ENCODE assay signal across 16 mouse cellular contexts in genomic region chr6:83928225-83928624, GRCm38 (mm10).
DNase-seq lines count a peak whose midpoint lies in the region; ATAC-seq and TF ChIP-seq lines count a peak whose summit lies in the region.
"Had no signal": no experiment of that assay in that cellular context is flagged by ENCODE, and none has a peak within 500 bp of the region (broad histone marks: within the 10 kb centered on the region; RNA-seq: fewer than 3 reads in every experiment).

No protein-coding gene starts in this region.

- no peak overlapping the region for H3K4me2 ChIP-seq in lung, embryonic 14.5 days
- H3K4me2 ChIP-seq in myocyte (ENCODE audit: low read depth): no peak overlapping the region
- H3K4me2 ChIP-seq in liver, embryonic 12.5 days: no peak overlapping the region
- H3K4me2 ChIP-seq: intestine, embryonic 15.5 days; lung, embryonic 15.5 days; midbrain, embryonic 15.5 days had no signal

- no peak for TF ChIP-seq CTCF in lung, embryonic 14.5 days (IDR thresholded peaks at IDR 0.05; ENCODE audit: low read depth)

- DNase-seq in adrenal gland, postnatal 14 days: peak; percentile 22
- no peak for DNase-seq in adrenal gland, adult 8-10 months
- peak; percentile 74 for DNase-seq in lung, embryonic 14.5 days
- no peak for DNase-seq in lung, adult 18-20 months
- peak; percentile 63 for DNase-seq in adipocyte (ENCODE audit: low spot score)
- DNase-seq in cerebellum, adult 9-11 months: no peak
- DNase-seq: adrenal gland, adult 2 months; cerebellum, adult 11-12 months; heart, postnatal 4 days; spleen, adult 18-20 months had no signal

- no peak overlapping the region for H3K9ac ChIP-seq in lung, embryonic 14.5 days
- H3K9ac ChIP-seq in liver, embryonic 12.5 days: no peak overlapping the region
- H3K9ac ChIP-seq: intestine, embryonic 15.5 days; lung, embryonic 15.5 days; midbrain, embryonic 15.5 days had no signal

- peaks cover 25% of the 10 kb centered on the region for H3K36me3 ChIP-seq in lung, embryonic 14.5 days (ENCODE audit: insufficient read depth)
- H3K36me3 ChIP-seq in myocyte (ENCODE audit: control insufficient read depth, insufficient read depth): peaks cover 17% of the 10 kb centered on the region
- H3K36me3 ChIP-seq in liver, embryonic 12.5 days: peaks cover 21% of the 10 kb centered on the region
- H3K36me3 ChIP-seq: intestine, embryonic 15.5 days; midbrain, embryonic 15.5 days had no signal

- H3K4me3 ChIP-seq in lung, embryonic 14.5 days (ENCODE audit: low read depth, low read length): no peak overlapping the region
- H3K4me3 ChIP-seq in myocyte: no peak overlapping the region
- no peak overlapping the region for H3K4me3 ChIP-seq in liver, embryonic 12.5 days
- H3K4me3 ChIP-seq: forebrain, embryonic 10.5 days; intestine, embryonic 15.5 days; lung, embryonic 15.5 days; midbrain, embryonic 15.5 days had no signal

- no peaks in the 10 kb centered on the region for H3K27me3 ChIP-seq in lung, embryonic 14.5 days (ENCODE audit: insufficient read depth, low read length)
- H3K27me3 ChIP-seq in myocyte (ENCODE audit: control insufficient read depth, insufficient read depth, insufficient read length): no peaks in the 10 kb centered on the region
- no peaks in the 10 kb centered on the region for H3K27me3 ChIP-seq in liver, embryonic 12.5 days (replicated peaks)
- H3K27me3 ChIP-seq: intestine, embryonic 15.5 days; lung, embryonic 15.5 days; midbrain, embryonic 15.5 days had no signal

- no peak overlapping the region for H3K27ac ChIP-seq in lung, embryonic 14.5 days (ENCODE audit: low read depth)
- H3K27ac ChIP-seq in liver, embryonic 12.5 days: no peak overlapping the region
- H3K27ac ChIP-seq: forebrain, embryonic 10.5 days; intestine, embryonic 15.5 days; lung, embryonic 15.5 days; midbrain, embryonic 15.5 days had no signal

- no peak for TF ChIP-seq POLR2A in myocyte (IDR thresholded peaks at IDR 0.05; ENCODE audit: insufficient read length, low read depth)

- WGBS in lung, embryonic 14.5 days: 48% methylated on average over 2 of the region's 2 CpGs
- WGBS in liver, embryonic 12.5 days (ENCODE audit: insufficient replicate concordance): 60% methylated on average over 2 of the region's 2 CpGs

- no peak overlapping the region for H3ac ChIP-seq in myocyte (ENCODE audit: control insufficient read depth, insufficient read length)

- H3K4me1 ChIP-seq in lung, embryonic 14.5 days (ENCODE audit: insufficient read depth): no peaks in the 10 kb centered on the region
- H3K4me1 ChIP-seq in liver, embryonic 12.5 days: no peaks in the 10 kb centered on the region
- H3K4me1 ChIP-seq: forebrain, embryonic 10.5 days; intestine, embryonic 15.5 days had no signal

- no peak for ATAC-seq in lung, embryonic 14.5 days (ENCODE audit: insufficient read depth)
- no peak for ATAC-seq in liver, embryonic 12.5 days
- ATAC-seq: intestine, embryonic 15.5 days; midbrain, embryonic 15.5 days had no signal

- no peaks in the 10 kb centered on the region for H3K9me3 ChIP-seq in lung, embryonic 14.5 days (ENCODE audit: low read depth, low read length)
- H3K9me3 ChIP-seq in liver, embryonic 12.5 days (replicated peaks): no peaks in the 10 kb centered on the region
- H3K9me3 ChIP-seq: forebrain, embryonic 10.5 days; intestine, embryonic 15.5 days; lung, embryonic 15.5 days; midbrain, embryonic 15.5 days had no signal

- H3K79me2 ChIP-seq in myocyte (ENCODE audit: control insufficient read depth, insufficient read depth): peaks cover 98% of the 10 kb centered on the region

TF ChIP-seq in myocyte, 11 proteins besides CTCF, POLR2A, EP300 and RAD21:
- TF ChIP-seq REST (IDR thresholded peaks at IDR 0.05; ENCODE audit: insufficient read depth, insufficient read length): peak; percentile 67
- no peak for TF ChIP-seq TCF3 (IDR thresholded peaks at IDR 0.05; ENCODE audit: insufficient read length, low read depth)
TF ChIP-seq in myocyte: peak in this region for 1.

Comparison
In these comparisons a context has a peak if more than half of its experiments do, and no peak if none do; other contexts are left out.
1. DNase-seq: peak in adrenal gland, postnatal 14 days (single experiment), lung, embryonic 14.5 days (single experiment) and adipocyte (single experiment); none in adrenal gland, adult 8-10 months (single experiment), lung, adult 18-20 months (0 of 2) and cerebellum, adult 9-11 months (single experiment).